Mouse (Mus musculus) heart, postnatal 36 days (tissue): ENCODE measurements around the gene Sgsh. TPM values are rescaled to one million over a fixed set of nuclear protein-coding genes. Genes with fewer than 3 reads are reported as not detected.
A peak's percentile ranks its signal among the peaks of the same experiment; 100 is the strongest.
"Not testable (repeated sequence)": the region's sequence is repeated elsewhere in the genome, so short reads cannot be mapped to it uniquely, and the experiment has no call there.

ENCODE experiments used
- DNase-seq, 2 experiments: peaks; one replicate each; pipeline ENCODE4 v3.0.0; 2021 to 2022
- intact Hi-C: fragments of 180-260 bp; cut with DNase I; formaldehyde crosslinking; loops from one replicate; pipeline ENCODE4 v1.15.1; 2025
- total RNA-seq, 2 experiments: library from RNA; stranded (reverse); gene quantifications; 2 replicates each; pipeline ENCODE4 v1.2.3; 2021

The Sgsh gene
- 1 to 10 TPM; 4.9 to 5.3 TPM for total RNA-seq

DNA sequence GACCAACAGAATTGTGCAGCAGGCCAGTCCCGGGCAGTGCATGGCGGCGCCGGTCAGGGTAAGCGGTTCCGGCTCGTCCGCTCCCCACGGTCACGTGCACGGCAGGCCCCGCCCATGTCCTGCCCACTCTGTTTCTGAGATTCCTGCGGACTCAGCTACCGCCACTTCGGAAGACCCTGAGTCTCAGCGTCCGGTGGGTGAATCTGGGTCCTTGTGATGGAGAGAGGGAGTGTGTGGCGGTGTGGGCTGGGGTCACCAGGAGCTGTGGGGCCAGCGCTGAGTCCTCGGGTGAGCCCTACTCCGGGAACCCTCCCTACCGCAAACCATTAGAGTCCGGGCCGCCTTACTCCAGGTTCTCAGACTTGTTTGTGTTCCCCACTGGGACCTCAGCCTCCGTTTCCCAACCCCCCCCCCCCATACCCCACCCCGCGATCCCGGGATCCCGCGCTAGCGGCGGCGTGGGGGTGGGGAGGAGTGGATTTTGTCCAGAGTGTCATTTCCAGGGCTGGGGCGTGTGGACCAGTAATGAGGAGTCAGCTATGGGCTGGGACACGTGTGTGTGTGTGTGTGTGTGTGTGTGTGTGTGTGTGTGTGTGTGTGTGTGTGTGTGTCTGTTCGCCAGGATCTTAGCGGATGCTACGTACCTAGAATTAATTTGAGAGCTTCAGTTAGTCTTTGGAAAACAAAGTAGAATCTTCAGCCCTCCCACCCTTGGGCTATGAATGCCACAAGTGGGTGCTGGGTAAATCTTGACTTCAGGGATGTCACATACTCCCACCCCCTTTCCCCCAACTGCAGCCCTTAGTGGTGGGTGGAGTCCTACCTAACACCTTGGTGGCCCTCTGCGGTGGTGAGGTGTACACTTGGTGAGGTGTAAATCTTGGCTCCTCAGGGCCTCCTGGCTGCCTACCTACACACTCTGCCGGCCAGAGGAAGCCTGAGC, at the start of gene Sgsh, which contains the start of gene Slc26a11:
Gene Sgsh, minus strand, starts transcription at position 94 of the 943 bp plus-strand sequence.
Gene Slc26a11, plus strand, starts transcription at position 115 of the 943 bp plus-strand sequence.
- intact Hi-C loops = loop anchor here (2.0 kb wide), 1 partner anchor 55 kb away; the partner anchor contains the start of gene Eif4a3
- peak; percentile 90 to 93 for DNase-seq

DNA sequence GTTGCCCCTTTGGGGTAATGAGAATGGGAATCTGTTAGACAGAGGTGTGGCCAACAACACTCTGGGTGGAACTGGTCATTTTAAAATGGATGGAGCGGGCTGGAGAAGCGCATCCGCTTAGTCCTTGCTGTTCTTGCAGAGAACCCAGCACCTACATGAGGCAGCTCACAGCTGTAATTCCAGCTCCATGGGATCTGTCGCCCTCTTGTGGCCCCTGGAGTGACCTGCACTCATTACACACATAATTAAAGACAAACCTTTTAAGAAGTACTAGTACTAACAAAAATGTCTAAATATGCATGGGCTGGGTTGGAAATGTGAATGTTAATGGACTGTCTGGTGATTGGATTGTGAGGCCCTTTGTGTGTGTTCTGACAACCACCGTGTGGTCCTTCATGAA, 49.3 kb upstream of the Sgsh start:
- peak; percentile 27 to 47 for DNase-seq
- intact Hi-C loops = loop anchor here (1.0 to 5.0 kb wide), 2 partner anchors 42 to 65 kb away; no protein-coding TSS in a partner anchor

DNA sequence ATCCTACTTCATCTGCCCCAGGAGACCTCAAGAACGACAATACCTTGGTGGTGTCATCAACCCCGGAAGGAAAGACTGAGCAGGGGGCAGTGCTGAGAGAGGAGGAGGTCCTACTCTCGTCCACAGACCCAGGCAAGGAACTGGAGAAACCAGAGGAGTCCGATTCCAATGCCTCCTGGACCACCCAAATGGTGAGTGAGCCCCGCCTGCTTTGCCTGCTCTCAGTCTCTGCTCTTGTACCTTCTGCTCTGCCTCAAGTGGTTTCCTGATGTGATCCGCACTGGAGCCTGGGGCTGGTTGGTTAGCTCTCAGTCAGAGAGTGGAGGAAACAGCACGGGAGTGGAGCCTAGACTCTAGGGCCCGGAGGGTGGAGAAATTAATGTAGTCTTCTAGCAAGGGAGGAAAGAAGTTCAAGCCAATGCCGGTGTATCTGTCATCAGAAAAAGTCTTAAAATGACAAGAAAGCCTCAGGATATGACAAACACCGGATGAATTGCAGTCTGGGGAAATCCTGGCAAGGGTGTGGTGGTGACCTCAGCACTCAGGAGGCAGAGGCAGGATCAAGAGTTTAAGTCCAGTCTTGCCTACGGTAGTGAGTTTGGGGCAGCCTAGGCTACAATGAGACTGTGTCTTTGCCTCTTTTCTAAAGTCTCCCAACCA, 47.3 kb upstream of the Sgsh start:
- intact Hi-C loops = loop anchor here (5.0 kb wide), 1 partner anchor 40 kb away; no protein-coding TSS in a partner anchor
- no peak for DNase-seq

DNA sequence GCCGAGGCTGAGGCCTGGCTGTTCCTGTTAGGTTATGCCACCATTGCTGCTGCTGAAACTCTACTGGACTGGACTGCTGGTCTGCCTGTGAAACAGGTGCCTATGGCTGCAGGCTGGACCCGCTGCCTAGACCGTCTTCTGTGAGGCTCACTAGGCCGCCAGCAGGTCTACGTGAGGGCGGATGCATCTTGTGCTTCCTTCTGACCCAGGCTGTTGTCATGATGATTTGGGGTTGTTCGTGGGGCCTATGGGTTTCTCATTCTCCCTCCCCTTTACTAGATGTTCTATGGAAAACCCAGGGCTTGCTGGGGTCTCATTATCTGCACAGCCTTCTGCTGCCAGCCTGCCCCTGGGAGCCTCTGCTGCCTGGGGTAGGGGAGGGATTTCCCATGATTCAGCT, 41.1 kb upstream of the Sgsh start:
- no peak for DNase-seq

DNA sequence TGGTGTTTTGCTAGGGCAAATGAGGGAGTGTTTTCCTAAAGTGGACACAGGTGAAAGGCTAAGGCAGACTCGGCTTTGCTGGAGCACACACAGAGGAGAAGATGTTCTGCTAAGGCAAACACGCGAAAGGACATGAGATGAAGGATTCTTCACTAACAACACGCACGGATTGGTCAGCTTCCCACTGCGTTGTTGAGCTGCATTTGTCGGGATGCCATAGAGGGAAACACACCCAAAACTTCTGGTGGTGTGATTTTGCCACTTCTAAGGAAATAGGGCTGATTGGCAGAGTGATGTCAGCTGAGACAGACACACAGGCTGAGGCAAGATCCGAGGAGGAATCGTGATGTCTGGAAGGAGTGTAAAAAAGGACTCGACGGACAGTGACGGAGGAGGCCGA, 40.6 kb upstream of the Sgsh start:
- intact Hi-C loops = no loop called here
- no peak for DNase-seq

More for the DNA sequence above, 41.1 kb upstream of the Sgsh start:
- intact Hi-C loops = no loop called here

DNA sequence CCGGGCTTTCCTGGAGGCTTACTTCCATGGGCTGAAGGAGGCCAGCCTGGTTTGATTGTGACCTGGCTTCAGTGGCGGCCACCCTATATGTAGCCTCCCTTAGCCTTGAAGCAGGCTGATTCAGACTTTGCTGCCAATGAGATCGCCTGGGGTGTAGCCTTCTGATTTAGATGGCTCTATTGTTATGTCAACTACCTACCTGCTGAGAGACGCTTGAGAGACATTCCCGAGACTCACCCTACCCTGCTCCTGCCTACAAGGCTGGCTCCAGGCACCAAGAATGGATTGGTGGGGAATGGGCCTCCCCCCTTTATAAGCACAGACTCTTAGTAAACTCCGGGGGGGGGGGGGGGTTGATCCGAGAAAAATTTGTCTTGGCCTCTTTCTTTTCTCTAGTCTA, 40.1 kb upstream of the Sgsh start:
- intact Hi-C loops = no loop called here
- no peak for DNase-seq

DNA sequence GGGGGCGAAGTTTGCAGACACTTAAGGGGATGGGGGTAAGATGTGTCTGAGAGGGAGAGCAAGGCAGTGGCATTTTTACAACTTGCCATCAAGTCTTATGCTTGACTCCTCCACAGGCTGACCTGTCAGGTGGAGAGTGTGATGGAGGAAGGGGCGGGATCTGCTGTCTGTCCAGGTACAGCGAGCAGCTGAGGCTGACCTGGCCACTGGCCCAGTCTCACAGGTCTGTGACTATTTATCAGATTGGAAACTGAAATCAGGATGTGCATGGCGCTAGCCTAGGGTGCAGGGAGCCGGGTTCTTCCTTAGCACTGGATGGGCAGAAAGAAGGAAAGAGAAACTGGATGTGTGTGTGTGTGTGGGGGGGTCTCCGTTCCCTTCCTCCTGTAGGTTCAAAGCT, 38.9 kb upstream of the Sgsh start:
- intact Hi-C loops = no loop called here
- DNase-seq = no peak

DNA sequence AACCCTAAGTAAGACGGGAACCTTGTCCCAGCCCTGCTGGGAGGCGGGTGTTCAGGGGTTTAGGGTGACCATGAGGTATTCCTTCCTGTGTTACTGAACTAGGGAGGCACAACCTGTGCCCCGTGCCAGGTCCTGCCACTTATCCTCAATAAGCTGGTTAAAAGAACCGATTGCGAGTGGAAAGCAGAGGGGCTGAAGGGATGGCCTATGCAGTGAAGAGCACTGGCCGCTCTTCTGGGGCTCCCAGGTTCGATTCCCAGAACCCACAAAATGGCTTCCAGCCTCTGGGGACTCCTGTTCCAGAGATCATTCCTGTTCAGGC, 38.1 kb upstream of the Sgsh start:
- intact Hi-C loops = no loop called here
- DNase-seq = no peak

DNA sequence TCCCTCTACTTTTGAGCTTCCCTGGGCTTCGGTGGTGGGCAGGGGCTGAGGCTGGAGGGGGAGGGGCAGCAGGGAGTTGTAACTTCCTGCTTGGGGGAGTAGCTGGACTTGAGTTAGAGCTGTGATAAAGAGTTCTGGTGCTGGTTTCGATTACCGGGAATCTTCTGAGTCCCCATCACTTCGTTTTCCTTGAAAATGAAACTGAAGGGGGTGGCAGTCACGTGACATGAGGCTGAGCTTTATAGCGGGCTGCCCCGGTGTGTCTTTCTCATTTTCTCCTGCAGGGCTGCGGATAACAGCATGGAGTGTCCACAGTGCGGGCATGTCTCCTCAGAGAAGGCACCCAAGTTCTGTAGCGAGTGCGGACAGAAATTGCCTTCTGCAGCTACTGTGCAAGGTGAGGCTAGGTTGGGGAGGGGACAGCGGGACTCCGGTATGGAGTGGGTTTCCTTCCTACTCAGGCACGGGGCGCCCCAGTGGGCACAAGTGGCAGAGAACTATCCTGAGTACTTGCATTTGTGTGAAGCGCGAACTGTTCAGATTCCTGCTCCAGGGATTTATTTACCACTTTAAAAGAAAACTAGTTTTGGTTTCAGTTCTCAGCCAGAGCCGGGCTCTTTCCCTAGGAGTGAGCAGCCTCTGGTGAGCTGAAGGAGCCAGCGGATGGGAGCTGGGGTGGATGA, 37.6 kb upstream of the Sgsh start, which contains the start of gene Rnf213:
Gene Rnf213, plus strand, starts transcription at position 301 of the 683 bp plus-strand sequence.
- peak; percentile 72 to 77 for DNase-seq
- intact Hi-C loops = no loop called here

DNA sequence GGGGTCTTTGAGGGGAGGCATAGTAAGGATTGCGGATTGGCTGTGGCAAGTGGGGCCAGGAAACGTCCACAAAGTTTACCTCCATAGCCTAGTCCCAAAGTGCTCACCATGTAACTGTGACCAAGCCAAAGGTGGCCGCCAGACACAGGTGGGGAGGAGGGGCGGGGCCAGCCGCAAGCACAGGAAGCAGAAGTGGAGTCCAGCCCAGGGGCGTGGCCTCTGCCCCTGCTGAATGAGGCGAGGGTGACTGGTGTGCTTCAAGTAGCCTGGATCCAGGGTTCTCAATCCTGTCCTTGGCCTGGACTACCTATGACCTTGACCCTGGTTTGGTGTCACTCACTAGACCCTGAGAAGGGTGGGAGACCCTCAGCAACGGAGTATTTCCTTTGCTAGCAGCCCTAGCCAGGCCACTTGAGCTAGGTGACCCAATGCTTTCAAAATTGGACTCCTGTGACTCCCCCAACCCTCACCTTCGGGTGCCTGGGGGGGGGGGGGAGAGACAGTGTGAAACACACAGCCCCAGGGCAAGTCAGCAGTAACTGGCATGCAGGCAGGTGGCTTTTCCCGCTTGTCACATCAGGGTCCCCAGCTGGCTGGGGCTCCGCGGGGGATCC, 36.8 kb upstream of the Sgsh start:
- intact Hi-C loops = no loop called here
- DNase-seq = peak; percentile 49 to 69

DNA sequence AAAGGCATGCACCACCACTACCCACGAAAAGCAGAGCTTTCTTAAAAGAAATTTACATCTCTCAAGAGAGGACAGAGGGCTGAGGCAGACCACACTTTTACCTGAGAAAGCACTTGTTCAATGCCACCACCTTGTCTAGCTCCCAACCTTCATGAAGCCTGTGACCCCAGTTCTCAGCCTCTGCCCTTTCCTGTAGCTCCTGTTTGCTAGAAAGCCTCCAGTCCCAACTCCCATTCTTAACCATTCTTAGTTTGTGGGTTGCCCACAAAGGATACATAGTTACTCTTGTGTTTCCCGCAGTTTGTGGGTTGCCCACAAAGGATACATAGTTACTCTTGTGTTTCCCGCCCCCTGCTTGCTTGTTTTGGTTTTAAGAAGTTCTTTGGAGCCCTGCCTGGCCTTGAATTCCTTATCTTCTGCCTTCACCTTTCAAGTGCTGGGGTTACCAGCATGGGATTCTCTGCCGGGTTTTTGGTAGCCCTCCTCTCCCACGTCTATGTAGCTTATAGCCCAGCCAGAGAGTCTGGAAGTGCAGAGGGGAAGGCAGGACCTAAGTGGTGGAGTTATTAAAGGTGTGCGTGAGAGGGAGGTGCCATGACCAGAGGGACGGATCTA, 36.2 kb upstream of the Sgsh start:
- intact Hi-C loops = no loop called here
- peak in 1 of 2 experiments; percentile 10 for DNase-seq

DNA sequence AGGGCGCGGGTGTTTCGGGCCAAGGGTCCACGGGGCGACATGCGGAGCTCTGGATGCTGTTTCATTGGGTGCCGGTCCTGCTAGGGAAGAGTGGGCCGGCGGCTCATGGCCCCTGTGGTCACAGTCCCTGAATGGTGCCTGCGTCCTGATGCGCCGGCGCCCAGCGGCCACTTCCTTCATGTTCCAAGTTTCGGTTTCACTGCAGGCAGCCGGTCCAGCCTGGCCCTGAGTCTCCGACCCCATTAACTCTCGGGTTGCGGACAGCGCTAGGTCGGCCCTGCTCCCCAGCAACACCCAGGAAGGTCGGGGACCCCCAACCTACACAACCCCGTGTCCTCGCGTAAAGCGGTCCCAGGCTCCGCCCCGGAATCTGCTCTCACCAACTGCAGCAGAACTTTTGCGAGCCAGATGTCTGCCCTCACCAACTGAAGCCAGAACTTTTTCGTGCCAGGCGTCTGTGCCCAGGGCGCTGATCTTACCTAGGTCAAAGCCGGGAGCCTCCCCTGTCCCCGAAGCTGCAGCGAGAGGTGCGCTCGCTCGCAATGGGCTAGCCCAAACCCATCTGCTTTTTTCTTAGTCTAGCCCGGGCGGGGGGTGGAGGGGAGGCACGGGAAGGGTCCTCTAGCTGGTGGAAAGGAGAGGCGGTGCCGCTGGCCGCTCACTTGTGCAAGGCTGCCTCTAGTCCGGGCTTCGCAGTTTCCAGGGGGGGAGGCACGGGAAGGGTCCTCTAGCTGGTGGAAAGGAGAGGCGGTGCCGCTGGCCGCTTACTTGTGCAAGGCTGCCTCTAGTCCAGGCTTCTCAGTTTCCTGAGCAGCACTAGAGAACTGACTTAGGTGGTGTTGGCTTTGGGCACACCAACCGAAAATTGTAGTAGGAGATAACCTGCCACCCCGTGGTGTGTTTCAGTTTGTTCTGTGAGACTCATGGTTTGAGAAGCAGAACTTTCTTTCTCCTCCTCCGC, 35.2 kb upstream of the Sgsh start:
- intact Hi-C loops = no loop called here
- DNase-seq = peak; percentile 77 to 88

DNA sequence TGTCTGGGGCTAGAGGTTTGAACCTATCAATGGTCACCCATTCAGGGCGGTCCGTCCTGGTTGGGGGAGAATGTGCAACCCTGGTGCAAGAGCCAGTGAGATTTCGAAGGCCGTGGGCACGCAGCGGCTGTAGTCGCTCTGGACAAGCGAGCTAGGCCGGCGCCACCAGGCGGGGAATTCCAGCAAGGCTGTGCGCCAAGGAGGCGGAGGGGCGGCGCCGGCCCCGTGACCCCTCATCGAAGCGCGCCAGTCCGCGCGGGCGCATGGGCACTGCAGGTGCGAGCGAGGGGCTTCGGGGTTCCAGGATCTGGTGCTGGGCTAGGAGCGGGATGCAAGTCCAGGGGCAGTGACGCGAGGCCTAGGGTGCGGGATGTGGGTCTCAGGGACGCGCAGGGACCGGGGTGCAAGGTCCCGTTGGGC, 34.5 kb upstream of the Sgsh start:
- peak in 1 of 2 experiments; percentile 87 for DNase-seq
- intact Hi-C loops = loop anchor here (2.0 kb wide), 1 partner anchor 25 kb away; no protein-coding TSS in a partner anchor

DNA sequence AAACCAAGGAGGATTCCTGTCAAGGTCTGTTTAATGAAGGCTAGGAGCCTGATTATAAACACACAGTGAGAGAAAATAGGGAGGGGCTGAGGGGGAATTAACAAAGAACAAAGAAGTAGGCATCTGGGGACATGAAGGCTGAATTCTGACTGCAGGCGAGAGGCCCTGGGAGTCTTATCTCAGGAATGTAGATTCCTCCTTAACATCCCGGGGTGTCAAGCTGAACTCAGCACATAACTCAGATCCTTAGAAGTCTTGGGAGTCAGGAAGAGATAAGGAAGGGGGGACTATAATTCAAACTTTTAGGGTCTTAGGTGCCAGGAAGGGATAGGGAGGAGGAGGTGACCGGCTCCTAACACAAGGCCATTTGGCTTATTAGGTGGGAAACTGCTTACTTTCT, 31.9 kb upstream of the Sgsh start:
- intact Hi-C loops, DNase-seq: not testable (repeated sequence)

DNA sequence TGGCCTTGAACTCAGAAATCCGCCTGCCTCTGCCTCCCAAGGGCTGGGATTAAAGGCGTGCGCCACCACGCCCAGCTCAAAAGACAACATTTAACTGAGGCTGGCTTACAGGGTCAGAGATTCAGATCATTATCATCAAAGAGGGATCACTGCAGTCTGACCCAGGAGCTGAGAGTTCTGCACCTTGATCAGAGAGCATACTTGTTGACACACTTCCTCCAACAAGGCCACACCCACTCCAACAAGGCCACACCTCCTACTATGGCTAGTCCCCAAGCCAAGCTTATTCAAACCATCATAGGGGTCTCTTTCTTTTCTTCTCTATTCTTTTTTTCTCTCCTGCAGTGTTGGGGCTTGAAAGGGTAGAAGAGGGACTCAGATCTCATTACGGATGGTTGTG, 31.0 kb upstream of the Sgsh start:
- intact Hi-C loops = no loop called here

DNA sequence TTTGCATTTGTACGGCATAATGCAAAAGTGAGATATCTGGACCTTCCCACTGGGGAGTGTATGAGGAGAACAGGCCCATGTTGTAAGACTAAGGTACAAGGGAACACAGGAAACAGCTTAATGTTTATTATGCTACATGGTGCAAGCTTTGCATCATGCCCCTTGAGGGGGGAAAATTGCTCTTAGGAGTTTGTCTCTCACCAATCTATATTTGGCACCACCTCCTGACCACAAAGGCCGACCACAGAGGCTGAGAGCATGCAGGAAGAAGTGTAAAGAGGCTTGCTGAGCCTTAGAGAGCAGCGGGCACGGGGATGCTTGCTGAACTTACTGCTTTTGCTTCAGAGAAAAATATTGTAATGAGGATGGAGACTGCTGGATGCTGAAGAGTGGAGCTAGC, 29.6 kb upstream of the Sgsh start:
- DNase-seq = no peak
- intact Hi-C loops = no loop called here

More for the DNA sequence above, 31.0 kb upstream of the Sgsh start:
- no peak for DNase-seq

DNA sequence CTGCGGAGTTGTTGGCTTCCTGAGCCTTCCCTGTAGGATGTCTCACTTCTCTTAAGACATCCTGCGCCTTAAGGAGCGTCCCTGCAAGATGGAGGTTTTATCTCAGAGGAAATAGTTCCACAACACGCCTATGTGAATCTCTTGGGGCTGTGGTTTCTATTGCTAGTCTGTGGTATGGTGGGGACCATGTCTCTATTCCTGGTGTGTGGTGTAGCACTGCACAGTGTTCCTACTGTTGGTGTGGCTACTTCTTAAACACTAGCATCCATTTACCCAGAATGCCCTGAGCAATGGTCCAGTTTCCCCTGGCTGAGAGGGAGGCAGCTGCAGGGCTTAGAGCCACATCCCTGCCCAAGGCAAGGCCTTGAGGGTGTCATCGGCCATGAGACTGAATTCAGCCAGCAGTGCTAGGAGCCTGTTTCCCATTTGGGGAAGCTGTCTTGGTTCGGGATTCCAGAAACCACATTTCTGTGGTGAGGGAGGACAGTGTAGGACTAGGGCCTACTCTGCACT, 27.1 kb upstream of the Sgsh start:
- intact Hi-C loops = no loop called here
- no peak for DNase-seq

DNA sequence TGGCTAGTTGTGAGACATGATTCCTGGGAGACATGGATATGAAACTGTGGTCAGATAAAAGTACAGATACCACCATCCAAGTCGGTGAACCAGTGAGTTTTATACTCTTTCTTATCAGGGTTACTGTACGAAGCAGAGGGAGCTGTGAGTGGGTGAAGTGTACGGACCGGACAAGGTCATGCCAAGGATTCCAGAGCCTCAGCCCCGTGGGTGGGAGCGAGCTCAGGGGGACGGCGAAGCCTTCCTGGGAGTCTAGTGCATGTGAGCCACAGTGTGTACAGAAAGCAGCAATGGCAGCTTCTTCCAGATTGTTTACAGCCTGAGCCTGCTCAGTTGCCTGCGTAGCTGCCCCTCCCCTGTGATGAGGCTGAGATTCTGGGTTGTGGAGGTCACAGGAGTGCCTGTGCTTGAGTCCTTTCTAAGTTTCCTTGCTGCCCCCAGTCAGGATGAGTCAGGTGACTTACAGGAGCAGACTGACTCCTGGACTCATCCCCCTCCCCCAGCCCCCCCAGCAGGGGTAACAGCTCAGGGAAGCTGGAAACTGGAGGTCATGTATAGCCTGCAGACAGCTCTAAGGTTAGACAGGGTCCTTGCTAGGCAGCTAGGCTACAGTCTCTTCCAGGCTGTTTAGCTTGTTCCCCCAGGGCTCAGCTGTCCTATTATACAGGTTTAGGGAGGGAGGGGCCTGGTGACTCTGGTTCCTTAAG, 26.4 kb upstream of the Sgsh start:
- no peak for DNase-seq

More for the DNA sequence above, 26.4 kb upstream of the Sgsh start:
- intact Hi-C loops = no loop called here
